ENCODE assay signal across 8 mouse cellular contexts in the genomic region with DNA sequence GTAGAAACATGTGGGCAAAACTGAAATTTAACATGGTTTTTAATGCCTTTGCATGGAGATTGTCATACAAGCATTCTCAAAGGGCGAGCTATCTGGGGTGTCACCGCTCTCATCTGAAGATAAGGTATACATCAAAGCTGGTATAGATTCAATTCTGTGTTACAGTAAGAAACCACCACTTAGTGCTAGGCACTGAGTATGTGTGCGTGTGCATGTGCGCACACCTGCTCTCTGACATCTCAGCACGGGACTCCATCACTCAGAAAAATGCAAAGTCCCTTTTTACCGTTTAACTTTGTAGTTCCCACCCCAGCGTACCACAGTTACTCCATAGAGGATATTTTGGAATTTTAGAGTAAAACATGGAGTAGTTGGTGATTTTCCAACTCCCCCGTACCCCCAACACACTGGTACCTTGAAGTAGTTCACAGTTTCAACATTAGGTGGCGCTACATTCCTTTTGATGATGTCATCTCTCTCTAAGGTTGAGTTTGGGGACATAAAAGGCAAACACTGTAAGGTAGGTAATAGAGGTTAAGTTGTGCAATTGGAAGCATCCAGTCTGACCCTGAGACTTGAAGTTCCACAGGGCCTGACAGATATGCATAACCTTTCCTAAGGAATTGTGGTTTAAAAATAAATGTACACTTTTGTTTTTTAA.
DNase-seq lines count a peak whose midpoint lies in the region; ATAC-seq lines count a peak whose summit lies in the region.

No protein-coding gene starts in this region.

- H3K27ac ChIP-seq in hindbrain, embryonic 11.5 days (ENCODE audit: low read depth, low read length) = no peak overlapping the region
- H3K27ac ChIP-seq in hindbrain, embryonic 16.5 days (ENCODE audit: low read depth, low read length) = no peak overlapping the region
- no peak overlapping the region for H3K27ac ChIP-seq in forebrain, embryonic 13.5 days
- no peak overlapping the region for H3K27ac ChIP-seq in neural tube, embryonic 14.5 days (ENCODE audit: low read depth, low read length)

- no peak overlapping the region for H3K4me3 ChIP-seq in hindbrain, embryonic 11.5 days (ENCODE audit: low read depth, low read length)
- no peak overlapping the region for H3K4me3 ChIP-seq in hindbrain, embryonic 16.5 days (ENCODE audit: low read length)
- no peak overlapping the region for H3K4me3 ChIP-seq in forebrain, embryonic 13.5 days
- no peak overlapping the region for H3K4me3 ChIP-seq in neural tube, embryonic 14.5 days (ENCODE audit: low read depth, low read length)

- no peak overlapping the region for H3K4me2 ChIP-seq in hindbrain, embryonic 11.5 days (replicated peaks; ENCODE audit: low read depth, low read length)
- H3K4me2 ChIP-seq in hindbrain, embryonic 16.5 days (ENCODE audit: low read length) = no peak overlapping the region
- H3K4me2 ChIP-seq in forebrain, embryonic 13.5 days = no peak overlapping the region
- H3K4me2 ChIP-seq in neural tube, embryonic 14.5 days (ENCODE audit: low read depth, low read length) = no peak overlapping the region

- peak; percentile 45; the same call in 1 of the 2 replicates for ATAC-seq in hindbrain, embryonic 11.5 days (ENCODE audit: low FRiP score)
- ATAC-seq in hindbrain, embryonic 16.5 days = no peak
- peak; percentile 38; the same call in 1 of the 2 replicates for ATAC-seq in forebrain, embryonic 13.5 days
- ATAC-seq in neural tube, embryonic 14.5 days (ENCODE audit: low read depth) = 0 out of 2 replicates have a peak, but pooled peaks have one; percentile 58
- ATAC-seq in erythroid progenitor cell, adult 5-6 weeks (replicated peaks; ENCODE audit: low FRiP score, poor library complexity, severe bottlenecking) = no peak

- H3K27me3 ChIP-seq in hindbrain, embryonic 11.5 days (ENCODE audit: control insufficient read depth, insufficient read depth, low read length) = no peaks in the 10 kb centered on the region
- no peaks in the 10 kb centered on the region for H3K27me3 ChIP-seq in hindbrain, embryonic 16.5 days (replicated peaks; ENCODE audit: control insufficient read depth, insufficient read depth, low read length)
- no peaks in the 10 kb centered on the region for H3K27me3 ChIP-seq in forebrain, embryonic 13.5 days
- H3K27me3 ChIP-seq in neural tube, embryonic 14.5 days (ENCODE audit: control insufficient read depth, insufficient read depth, low read length) = no peaks in the 10 kb centered on the region

- no peaks in the 10 kb centered on the region for H3K9me3 ChIP-seq in hindbrain, embryonic 11.5 days (ENCODE audit: control insufficient read depth, low read length)
- H3K9me3 ChIP-seq in hindbrain, embryonic 16.5 days (ENCODE audit: control insufficient read depth, low read length) = no peaks in the 10 kb centered on the region
- H3K9me3 ChIP-seq in forebrain, embryonic 13.5 days (replicated peaks) = no peaks in the 10 kb centered on the region
- no peaks in the 10 kb centered on the region for H3K9me3 ChIP-seq in neural tube, embryonic 14.5 days (ENCODE audit: control insufficient read depth, low read length)

- H3K36me3 ChIP-seq in hindbrain, embryonic 11.5 days (ENCODE audit: control insufficient read depth, insufficient read depth, low read length) = no peaks in the 10 kb centered on the region
- no peaks in the 10 kb centered on the region for H3K36me3 ChIP-seq in hindbrain, embryonic 16.5 days (ENCODE audit: control insufficient read depth, insufficient read depth, low read length)
- H3K36me3 ChIP-seq in forebrain, embryonic 13.5 days (ENCODE audit: poor library complexity, severe bottlenecking) = no peaks in the 10 kb centered on the region
- H3K36me3 ChIP-seq in neural tube, embryonic 14.5 days (ENCODE audit: control insufficient read depth, insufficient read depth, low read length) = no peaks in the 10 kb centered on the region

- no peaks in the 10 kb centered on the region; the same call in 1 of the 2 replicates for H3K4me1 ChIP-seq in hindbrain, embryonic 11.5 days (replicated peaks; ENCODE audit: control insufficient read depth, insufficient read depth, low read length)
- H3K4me1 ChIP-seq in hindbrain, embryonic 16.5 days (ENCODE audit: control insufficient read depth, insufficient read depth, low read depth, low read length) = peaks cover 7% of the 10 kb centered on the region
- H3K4me1 ChIP-seq in forebrain, embryonic 13.5 days = peaks cover 18% of the 10 kb centered on the region
- H3K4me1 ChIP-seq in neural tube, embryonic 14.5 days (ENCODE audit: control insufficient read depth, insufficient read depth, low read length) = no peaks in the 10 kb centered on the region

- DNase-seq in hindbrain, embryonic 11.5 days (ENCODE audit: low spot score) = peak; percentile 68
- DNase-seq in B cell, adult 2 months = peak; percentile 34 to 46
- peak; percentile 76 for DNase-seq in NIH3T3 (ENCODE audit: low read depth)
- DNase-seq in kidney, postnatal 36 days = peak; percentile 13 to 50

- no peak overlapping the region for H3K9ac ChIP-seq in hindbrain, embryonic 11.5 days (ENCODE audit: low read depth, low read length)
- no peak overlapping the region for H3K9ac ChIP-seq in hindbrain, embryonic 16.5 days (ENCODE audit: low read depth, low read length)
- no peak overlapping the region for H3K9ac ChIP-seq in forebrain, embryonic 13.5 days
- H3K9ac ChIP-seq in neural tube, embryonic 14.5 days (replicated peaks; ENCODE audit: low read depth, low read length) = no peak overlapping the region

- WGBS in hindbrain, embryonic 11.5 days = 72% methylated on average over 9 of the region's 9 CpGs
- WGBS in hindbrain, embryonic 16.5 days = 68% methylated on average over 9 of the region's 9 CpGs
- 74% methylated on average over 9 of the region's 9 CpGs for WGBS in forebrain, embryonic 13.5 days
- WGBS in neural tube, embryonic 14.5 days = 73% methylated on average over 9 of the region's 9 CpGs

Comparison
In these comparisons a context has a peak if more than half of its experiments do, and no peak if none do; other contexts are left out.
1. ATAC-seq: peak in hindbrain, embryonic 11.5 days (single experiment), forebrain, embryonic 13.5 days (single experiment) and neural tube, embryonic 14.5 days (single experiment); none in hindbrain, embryonic 16.5 days (single experiment) and erythroid progenitor cell, adult 5-6 weeks (single experiment).
2. Peak in every context shown above with its lines, with median percentiles within 50 percentile points of each other: DNase-seq.